Comparison of ENCODE assay signal across 21 mouse cellular contexts in genomic region chr1:165713798-165714197, GRCm38 (mm10). TPM values are rescaled to one million over a fixed set of nuclear protein-coding genes. Genes with fewer than 3 reads are reported as not detected.
A peak's percentile ranks its signal among the peaks of the same experiment; 100 is the strongest.
DNase-seq lines count a peak whose midpoint lies in the region; ATAC-seq and TF ChIP-seq lines count a peak whose summit lies in the region.
"Had no signal": no experiment of that assay in that cellular context is flagged by ENCODE, and none has a peak within 500 bp of the region (broad histone marks: within the 10 kb centered on the region; RNA-seq: fewer than 3 reads in every experiment).

No protein-coding gene starts in this region.

- H3K4me1 ChIP-seq in intestine, embryonic 14.5 days (replicated peaks; ENCODE audit: control insufficient read depth, insufficient read depth, low read length), result peaks cover 42% of the 10 kb centered on the region
- H3K4me1 ChIP-seq in intestine, postnatal 0 days (replicated peaks; ENCODE audit: control insufficient read depth, insufficient read depth, low read length), result no peaks in the 10 kb centered on the region
- peaks cover 35% of the 10 kb centered on the region for H3K4me1 ChIP-seq in stomach, embryonic 14.5 days (ENCODE audit: control insufficient read depth, insufficient read depth, low read length)
- H3K4me1 ChIP-seq: forebrain, embryonic 15.5 days had no signal

- H3K4me3 ChIP-seq in intestine, embryonic 14.5 days (ENCODE audit: low read depth, low read length), result no peak overlapping the region
- H3K4me3 ChIP-seq in intestine, postnatal 0 days (ENCODE audit: low read depth, low read length), result no peak overlapping the region
- H3K4me3 ChIP-seq in stomach, embryonic 14.5 days (ENCODE audit: low read depth, low read length), result no peak overlapping the region
- H3K4me3 ChIP-seq: embryonic facial prominence, embryonic 12.5 days; forebrain, embryonic 15.5 days; heart, embryonic 15.5 days; hindbrain, embryonic 12.5 days had no signal

- no peak for ATAC-seq in intestine, embryonic 14.5 days (replicated peaks; ENCODE audit: low FRiP score, low TSS enrichment, low read depth)
- no peak for ATAC-seq in intestine, postnatal 0 days
- no peak for ATAC-seq in stomach, embryonic 14.5 days (ENCODE audit: insufficient number of reproducible peaks, insufficient read depth, low FRiP score, low read depth)
- no peak for ATAC-seq in frontal cortex, adult (ENCODE audit: low TSS enrichment)
- ATAC-seq: activated CD4-positive, CD25-positive, alpha-beta regulatory T cell, adult 4 months; forebrain, embryonic 15.5 days; hindbrain, embryonic 16.5 days; inflammation-experienced regulatory T-cells, adult 6 months; Patski had no signal

- no peaks in the 10 kb centered on the region for H3K9me3 ChIP-seq in intestine, embryonic 14.5 days (ENCODE audit: control insufficient read depth, low read length)
- no peaks in the 10 kb centered on the region for H3K9me3 ChIP-seq in intestine, postnatal 0 days (ENCODE audit: control insufficient read depth)
- no peaks in the 10 kb centered on the region for H3K9me3 ChIP-seq in stomach, embryonic 14.5 days (ENCODE audit: control insufficient read depth, low read depth, low read length)
- H3K9me3 ChIP-seq: embryonic facial prominence, embryonic 12.5 days; forebrain, embryonic 15.5 days; heart, embryonic 15.5 days; hindbrain, embryonic 12.5 days had no signal

- DNase-seq in heart, adult 11 months, result peak; percentile 93
- DNase-seq in heart, postnatal 25 days (ENCODE audit: low spot score), result no peak
- no peak for DNase-seq in intestine, embryonic 14.5 days (ENCODE audit: low spot score)
- no peak for DNase-seq in thymus, postnatal 0 days (ENCODE audit: low spot score)
- DNase-seq: adrenal gland, postnatal 14 days; cerebellum, adult 11-12 months; cerebellum, adult 9-10 months; cerebellum, postnatal 25 days; heart, postnatal 4 days had no signal

- no peak overlapping the region for H3K9ac ChIP-seq in intestine, embryonic 14.5 days (ENCODE audit: low read length)
- no peak overlapping the region for H3K9ac ChIP-seq in intestine, postnatal 0 days (ENCODE audit: low read depth, low read length)
- no peak overlapping the region for H3K9ac ChIP-seq in stomach, embryonic 14.5 days (replicated peaks; ENCODE audit: low read depth, low read length)
- H3K9ac ChIP-seq: embryonic facial prominence, embryonic 12.5 days; forebrain, embryonic 15.5 days; heart, embryonic 15.5 days; hindbrain, embryonic 12.5 days had no signal

- H3K27me3 ChIP-seq in intestine, embryonic 14.5 days (replicated peaks; ENCODE audit: control insufficient read depth, insufficient read depth, low read length), result no peaks in the 10 kb centered on the region
- no peaks in the 10 kb centered on the region for H3K27me3 ChIP-seq in intestine, postnatal 0 days (replicated peaks; ENCODE audit: control insufficient read depth, insufficient read depth, low read length)
- H3K27me3 ChIP-seq in stomach, embryonic 14.5 days (ENCODE audit: control insufficient read depth, insufficient read depth, low read length), result no peaks in the 10 kb centered on the region
- H3K27me3 ChIP-seq: CH12.LX; heart, embryonic 15.5 days had no signal

- TF ChIP-seq CTCF in intestine, postnatal 0 days (IDR thresholded peaks at IDR 0.05; ENCODE audit: low read depth), result no peak

- intact Hi-C loops in heart, postnatal 25 days (cut with DNase I), result no loop called here

- 66% methylated on average over 5 of the region's 5 CpGs for WGBS in intestine, embryonic 14.5 days
- 53% methylated on average over 5 of the region's 5 CpGs for WGBS in intestine, postnatal 0 days
- 69% methylated on average over 5 of the region's 5 CpGs for WGBS in stomach, embryonic 14.5 days

- no peak overlapping the region for H3K4me2 ChIP-seq in intestine, embryonic 14.5 days (ENCODE audit: low read length)
- H3K4me2 ChIP-seq in intestine, postnatal 0 days (replicated peaks; ENCODE audit: low read depth), result no peak overlapping the region
- H3K4me2 ChIP-seq in stomach, embryonic 14.5 days (replicated peaks; ENCODE audit: low read depth, low read length), result no peak overlapping the region
- H3K4me2 ChIP-seq: embryonic facial prominence, embryonic 12.5 days; forebrain, embryonic 15.5 days; heart, embryonic 15.5 days; hindbrain, embryonic 12.5 days had no signal

- H3K27ac ChIP-seq in intestine, embryonic 14.5 days (ENCODE audit: low read depth), result peak overlapping the region; percentile 36; the same call in 1 of the 2 replicates
- no peak overlapping the region for H3K27ac ChIP-seq in intestine, postnatal 0 days (ENCODE audit: low read depth, low read length)
- peak overlapping the region; percentile 4; the same call in 1 of the 2 replicates for H3K27ac ChIP-seq in stomach, embryonic 14.5 days (ENCODE audit: low read length)
- H3K27ac ChIP-seq: embryonic facial prominence, embryonic 12.5 days; forebrain, embryonic 15.5 days; heart, embryonic 15.5 days; hindbrain, embryonic 12.5 days had no signal

- no peaks in the 10 kb centered on the region for H3K36me3 ChIP-seq in intestine, embryonic 14.5 days (ENCODE audit: control insufficient read depth, insufficient read depth, low read length)
- no peaks in the 10 kb centered on the region for H3K36me3 ChIP-seq in intestine, postnatal 0 days (ENCODE audit: control insufficient read depth, insufficient read depth)
- no peaks in the 10 kb centered on the region for H3K36me3 ChIP-seq in stomach, embryonic 14.5 days (ENCODE audit: control insufficient read depth, insufficient read depth, low read length)
- H3K36me3 ChIP-seq: embryonic facial prominence, embryonic 12.5 days; forebrain, embryonic 15.5 days; heart, embryonic 15.5 days; hindbrain, embryonic 12.5 days had no signal

RNA-seq across cellular contexts. Expression of gene Rcsd1, which starts 4.2 kb away (rescaled TPM):
- 10 to 100 TPM; 79.6 to 81.5 TPM for total RNA-seq in heart, postnatal 25 days (2021)
- polyA plus RNA-seq in intestine, embryonic 14.5 days (2014; fragmentation: Nextera tagmentation; extraction: Ambion mirVana), result 29.1 and 31.4 TPM in 2 replicates
- polyA plus RNA-seq in intestine, postnatal 0 days (2015; fragmentation: Nextera tagmentation; extraction: Ambion mirVana), result 11.7 and 14.2 TPM in 2 replicates
- 37.2 and 44.0 TPM in 2 replicates for polyA plus RNA-seq in stomach, embryonic 14.5 days (2014; fragmentation: Nextera tagmentation; extraction: Ambion mirVana)
- polyA plus RNA-seq in thymus, postnatal 0 days (2015; fragmentation: Nextera tagmentation; extraction: Ambion mirVana), result 221 and 236 TPM in 2 replicates

RNA-seq across cellular contexts. Expression of gene Creg1, which starts 49.7 kb away (rescaled TPM):
- total RNA-seq in heart, postnatal 25 days (2021), result 10 to 100 TPM; 64.4 to 68.6 TPM
- 78.7 and 81.2 TPM in 2 replicates for polyA plus RNA-seq in intestine, embryonic 14.5 days (2014; fragmentation: Nextera tagmentation; extraction: Ambion mirVana)
- polyA plus RNA-seq in intestine, postnatal 0 days (2015; fragmentation: Nextera tagmentation; extraction: Ambion mirVana), result 195 and 201 TPM in 2 replicates
- polyA plus RNA-seq in stomach, embryonic 14.5 days (2014; fragmentation: Nextera tagmentation; extraction: Ambion mirVana), result 62.0 and 63.4 TPM in 2 replicates
- polyA plus RNA-seq in thymus, postnatal 0 days (2015; fragmentation: Nextera tagmentation; extraction: Ambion mirVana), result 70.5 and 73.3 TPM in 2 replicates
